Mouse (Mus musculus): Measurements from ENCODE around the gene Olfr638.
"Not testable (repeated sequence)": the region's sequence is repeated elsewhere in the genome, so short reads cannot be mapped to it uniquely, and the experiment has no call there.

Gene Olfr638

GRCm38 (mm10) chr7:103998446-103998845 is at the start of gene Olfr638:
TSS of gene Olfr638 (plus strand) at chr7:103998746.
- DNase-seq (ENCODE audit: inconsistent age in 2 of 2, low spot score in 1 of 2), result no peak

- DNase-seq (ENCODE audit: inconsistent age in 2 of 2, low spot score in 1 of 2), result not testable (repeated sequence)
These were observed 31.7 kb upstream of the Olfr638 start for GRCm38 (mm10) chr7:103966873-103967272.

- no peak for DNase-seq (ENCODE audit: inconsistent age in 2 of 2, low spot score in 1 of 2)
These were observed 27.7 kb upstream of the Olfr638 start, which contains the start of gene Olfr635 for GRCm38 (mm10) chr7:103970852-103971251. TSS of gene Olfr635 (plus strand) at chr7:103971152.

- DNase-seq (ENCODE audit: inconsistent age in 2 of 2, low spot score in 1 of 2), result no peak
These were observed 26.8 kb upstream of the Olfr638 start for GRCm38 (mm10) chr7:103971782-103972181.

- DNase-seq (ENCODE audit: inconsistent age in 2 of 2, low spot score in 1 of 2), result no peak
These were observed 578 bp downstream of the Olfr638 start for GRCm38 (mm10) chr7:103999124-103999523.

GRCm38 (mm10) chr7:104017203-104017602 is 18.7 kb downstream of the Olfr638 start, which contains the start of gene Olfr639:
TSS of gene Olfr639 (minus strand) at chr7:104017303.
- no peak for DNase-seq (ENCODE audit: inconsistent age in 2 of 2, low spot score in 1 of 2)

- no peak for DNase-seq (ENCODE audit: inconsistent age in 2 of 2, low spot score in 1 of 2)
These were observed 20.4 kb downstream of the Olfr638 start for GRCm38 (mm10) chr7:104018953-104019352.

DNA sequence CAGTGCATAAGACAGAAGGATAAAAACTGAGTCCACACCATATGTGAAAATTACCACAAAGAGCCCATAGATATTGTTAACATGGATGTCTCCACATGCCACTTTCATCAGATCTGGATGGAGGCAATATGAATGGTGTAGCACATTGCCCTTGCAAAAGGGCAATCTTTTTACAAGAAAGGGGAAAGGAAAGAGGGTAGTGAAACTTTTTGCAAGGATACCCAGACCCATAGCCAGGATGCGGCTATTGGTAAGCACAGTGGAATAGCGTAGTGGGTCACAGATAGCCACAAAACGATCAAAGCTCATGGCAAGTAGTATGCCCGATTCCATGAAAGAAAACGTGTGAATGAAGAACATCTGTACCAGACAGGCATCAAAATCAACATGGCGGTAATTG is 23.1 kb downstream of the Olfr638 start:
- DNase-seq (ENCODE audit: inconsistent age in 2 of 2, low spot score in 1 of 2), result no peak

GRCm38 (mm10) chr7:104025473-104025872 is 26.9 kb downstream of the Olfr638 start, which contains the start of gene Olfr640:
TSS of gene Olfr640 (minus strand) at chr7:104025573.
- DNase-seq (ENCODE audit: inconsistent age in 2 of 2, low spot score in 1 of 2), result no peak

DNA sequence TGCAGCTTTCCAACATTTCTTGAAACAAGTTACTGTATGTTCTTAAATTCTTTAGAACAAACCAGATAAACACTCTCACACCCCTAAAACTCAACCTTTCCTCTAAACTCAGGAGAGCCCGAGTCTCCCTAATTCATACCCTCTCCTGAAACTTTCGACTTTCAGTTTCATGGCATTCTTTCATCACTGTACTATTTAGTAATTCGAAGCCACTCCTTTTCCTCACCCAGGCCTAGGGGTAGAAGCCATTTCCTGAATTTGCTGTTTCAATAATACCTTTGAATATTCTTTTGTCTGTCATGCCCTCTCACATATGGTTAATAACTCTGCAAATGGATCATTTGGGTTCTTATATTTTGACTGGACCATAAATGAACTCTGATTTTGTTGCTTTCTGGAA is 28.4 kb downstream of the Olfr638 start:
- DNase-seq (ENCODE audit: inconsistent age in 2 of 2, low spot score in 1 of 2), result no peak

DNA sequence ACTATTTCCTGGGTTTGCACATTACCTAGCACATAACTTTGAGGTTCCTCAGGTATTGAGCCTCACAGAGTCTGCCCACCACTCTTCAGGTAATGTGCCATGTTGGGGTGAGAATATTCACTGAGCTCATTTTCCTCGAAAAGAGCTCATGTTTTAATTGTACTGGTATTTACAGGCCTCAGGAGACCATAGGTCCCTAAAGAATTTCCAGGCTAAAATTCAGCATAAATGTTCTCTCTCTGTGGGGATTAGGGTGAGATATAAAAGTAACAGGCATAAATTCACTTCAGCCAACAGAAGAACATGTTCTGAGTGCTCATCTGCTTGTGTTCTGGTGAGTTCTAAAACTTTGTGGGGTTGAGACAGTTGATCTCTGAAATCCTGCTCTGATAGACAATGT is 36.6 kb downstream of the Olfr638 start, which contains the start of gene Olfr641:
Gene Olfr641, plus strand, starts transcription at position 301 of the 400 bp plus-strand sequence.
- no peak for DNase-seq (ENCODE audit: inconsistent age in 2 of 2, low spot score in 1 of 2)

DNA sequence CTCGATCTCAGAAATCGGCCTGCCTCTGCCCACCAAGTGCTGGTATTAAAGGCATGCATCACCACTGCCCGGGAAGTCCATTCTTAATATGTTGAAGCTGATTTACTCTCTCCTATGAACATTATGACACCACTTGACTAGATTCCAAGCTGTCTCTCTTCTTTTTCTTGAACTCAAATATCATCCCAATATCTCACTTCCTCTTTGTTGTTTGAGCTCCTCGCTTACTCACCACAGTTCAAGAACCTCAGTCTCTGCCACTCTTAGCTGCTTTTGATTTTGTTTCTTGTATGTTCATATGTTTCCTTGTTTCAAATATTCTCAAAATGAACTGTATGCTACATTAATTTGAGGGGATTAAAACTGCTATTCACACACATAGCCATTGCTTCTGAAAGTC is 52.2 kb downstream of the Olfr638 start:
- no peak for DNase-seq (ENCODE audit: inconsistent age in 2 of 2, low spot score in 1 of 2)

- DNase-seq (ENCODE audit: inconsistent age in 2 of 2, low spot score in 1 of 2), result no peak
These were observed 54.0 kb downstream of the Olfr638 start, which contains the start of gene Olfr642 for GRCm38 (mm10) chr7:104052566-104052965. TSS of gene Olfr642 (minus strand) at chr7:104052666.
